Mouse (Mus musculus) mouse trophoblast stem cell (cell line): ENCODE measurements around the gene Armh1.

Experiments used
- in situ Hi-C, 2 experiments: fragments of 300-500 bp; cut with MseI, MboI; formaldehyde crosslinking; loops; 2 replicates in 1 of 2; 3 replicates in 1 of 2; pipeline ENCODE4 v1.15.1; 2025

Armh1 gene

DNA sequence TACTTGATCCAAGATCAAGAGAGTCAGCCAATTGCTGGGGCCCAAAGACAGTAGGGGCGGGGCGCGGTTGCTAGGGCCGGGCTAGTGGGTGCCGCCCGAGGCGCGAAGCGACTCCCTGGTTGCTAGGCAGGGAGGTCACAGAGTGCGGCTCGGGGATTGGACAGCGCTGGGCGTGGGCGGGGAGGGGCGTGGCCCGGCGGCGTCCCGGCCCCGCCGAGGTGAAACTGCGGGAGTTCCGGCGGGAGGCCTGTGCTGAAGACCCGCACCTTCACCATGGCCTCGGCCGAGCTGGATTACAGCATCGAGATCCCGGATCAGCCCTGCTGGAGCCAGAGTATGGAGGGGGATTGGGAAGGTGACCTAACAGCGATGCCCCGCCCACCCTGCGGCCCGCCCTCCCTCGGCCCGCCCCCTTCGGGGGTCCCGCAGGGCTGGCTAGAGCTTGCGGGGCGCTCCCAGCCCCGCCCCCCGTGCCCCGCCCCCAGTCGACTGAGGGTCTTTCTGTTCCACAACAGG is at the start of gene Armh1, which contains the start of gene Tmem53:
Armh1 (minus strand) TSS at position 325 of the 516 bp plus-strand sequence.
Tmem53 (plus strand) TSS at position 151 of the 516 bp plus-strand sequence.
- in situ Hi-C loops, result no loop called here

DNA sequence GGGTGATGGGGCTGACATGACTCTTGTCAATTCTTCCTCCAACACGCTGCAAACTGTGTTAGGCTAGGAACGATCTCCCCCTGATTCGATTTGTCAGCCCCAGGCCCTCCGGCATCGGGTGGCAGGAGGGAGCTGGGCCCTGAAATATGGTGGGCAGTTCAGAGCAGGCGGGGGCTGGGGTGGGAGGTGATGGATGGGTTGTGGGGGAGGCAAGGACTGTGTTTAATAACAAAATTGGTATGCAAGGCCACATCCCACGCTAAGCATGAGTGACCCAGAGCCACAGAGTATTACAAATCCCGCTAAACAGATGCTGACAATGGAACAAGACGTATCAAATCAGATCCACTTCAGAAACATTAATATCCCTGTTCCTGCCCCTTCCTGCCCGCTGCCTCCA is 48.0 kb upstream of the Armh1 start:
- in situ Hi-C loops, result no loop called here

DNA sequence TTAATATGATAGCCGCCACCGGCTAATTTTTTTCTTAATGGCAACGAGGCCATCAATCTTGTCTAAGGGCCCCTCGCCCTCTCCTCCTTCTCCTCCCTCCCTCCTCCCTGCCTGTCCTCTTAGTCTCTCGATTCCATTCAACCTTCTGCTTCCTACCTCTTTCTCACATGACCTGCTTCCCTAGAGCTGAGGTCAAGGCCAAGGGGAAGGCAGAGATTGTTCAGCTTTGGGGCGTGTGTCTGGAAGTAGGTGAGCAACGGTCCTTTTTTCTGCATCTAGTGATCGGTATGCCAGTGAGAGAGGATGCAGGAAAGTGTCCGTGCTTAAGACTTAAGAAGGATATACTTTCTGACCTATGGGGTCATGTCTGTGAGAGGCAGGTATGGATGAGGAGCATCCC is 45.9 kb upstream of the Armh1 start:
- in situ Hi-C loops, result no loop called here

DNA sequence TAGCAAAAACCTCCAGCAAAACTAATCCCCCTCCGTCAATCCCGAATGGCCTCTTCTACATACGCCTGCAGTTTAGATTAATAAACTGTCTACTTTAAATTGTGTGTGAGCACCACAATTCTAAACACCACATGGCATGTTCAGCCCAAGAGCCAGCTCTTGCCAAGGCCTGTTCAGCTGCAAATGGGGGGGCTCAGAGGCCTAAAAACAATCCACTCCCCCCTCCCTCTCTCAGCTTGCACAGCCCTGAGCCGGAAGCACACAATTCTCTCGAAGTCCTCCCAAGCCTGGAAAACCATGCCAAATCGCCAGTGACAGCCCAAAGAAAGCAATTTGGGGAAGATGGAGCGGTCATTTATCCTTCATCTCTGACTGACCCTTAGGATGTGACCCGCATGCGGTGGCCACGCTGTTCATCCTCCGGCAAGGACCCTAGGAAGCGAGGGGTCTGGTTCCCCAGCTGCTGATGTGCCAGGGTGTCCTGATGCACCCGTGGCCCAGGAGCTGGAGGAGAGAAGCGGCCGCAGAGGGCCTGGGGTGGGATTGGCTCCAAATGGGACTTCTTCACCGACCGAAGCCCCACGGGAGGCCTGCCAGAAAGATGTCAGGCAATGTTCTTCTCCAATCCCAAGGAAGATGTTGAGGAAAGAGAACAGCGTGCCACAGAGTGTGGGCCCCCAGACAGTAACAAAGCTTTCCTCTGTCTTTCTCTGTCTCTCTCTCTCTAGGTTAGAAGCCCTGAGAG is 45.1 kb upstream of the Armh1 start:
- in situ Hi-C loops, result no loop called here

DNA sequence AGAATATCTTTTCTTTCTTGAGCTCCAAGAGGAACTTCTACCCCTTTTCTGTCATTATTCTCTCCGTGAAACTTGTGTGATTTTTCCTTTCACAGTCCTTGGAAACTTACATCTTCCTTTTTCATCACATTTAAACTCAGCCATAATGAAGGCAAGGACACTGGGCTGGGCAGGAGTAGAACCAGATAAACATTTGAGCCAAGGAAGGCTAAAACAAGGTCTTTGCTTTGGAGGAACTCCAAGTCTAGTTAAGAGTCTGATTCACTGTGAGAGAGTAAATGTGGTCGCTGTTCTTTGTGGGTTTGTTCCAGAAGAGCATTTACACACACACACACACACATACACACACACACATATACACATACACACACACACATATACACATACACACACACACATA is 39.8 kb upstream of the Armh1 start:
- in situ Hi-C loops, result no loop called here

DNA sequence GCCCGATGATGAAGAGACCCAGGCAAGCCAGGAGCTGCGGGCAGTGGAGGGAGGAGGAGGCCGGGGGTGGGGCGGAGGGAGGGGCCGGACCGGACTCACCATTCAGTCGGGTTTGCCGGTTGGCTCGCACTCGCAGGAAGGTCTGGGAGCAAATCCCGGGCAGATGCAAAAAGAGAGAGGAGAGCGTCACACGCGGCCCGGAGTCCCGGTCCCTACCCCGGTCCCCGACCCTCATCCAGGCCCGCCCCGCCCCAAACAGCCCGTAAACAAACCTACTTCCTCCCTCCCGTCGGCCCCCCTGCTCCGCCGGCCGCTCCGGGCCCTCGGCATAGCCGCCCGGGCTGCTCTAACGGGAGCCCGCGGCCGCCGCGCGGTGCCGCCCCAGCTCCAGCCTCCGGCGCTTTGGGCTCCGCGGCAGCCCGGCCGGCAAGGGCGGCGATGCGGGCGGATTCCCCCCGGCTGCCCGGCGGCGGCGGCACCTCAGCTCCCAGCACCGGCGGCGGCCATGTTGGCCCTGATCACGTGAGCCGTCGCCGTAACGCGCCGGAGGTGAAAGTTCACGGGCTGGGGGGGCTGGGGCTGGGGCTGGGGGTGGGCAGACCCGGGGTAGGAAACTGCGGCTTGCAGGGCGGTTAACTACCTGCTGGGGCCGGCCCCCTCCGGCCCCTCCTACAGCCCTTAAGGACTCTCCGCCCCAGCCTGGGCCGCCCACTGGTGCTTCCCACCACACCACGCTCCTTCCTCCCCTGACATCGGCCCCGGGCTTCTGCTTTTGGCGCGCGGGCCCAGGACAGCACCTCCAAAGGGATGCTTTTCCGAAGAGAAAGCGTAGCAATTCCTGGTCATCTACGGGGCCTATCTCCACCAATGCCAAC is 37.2 kb upstream of the Armh1 start:
- in situ Hi-C loops, result no loop called here

DNA sequence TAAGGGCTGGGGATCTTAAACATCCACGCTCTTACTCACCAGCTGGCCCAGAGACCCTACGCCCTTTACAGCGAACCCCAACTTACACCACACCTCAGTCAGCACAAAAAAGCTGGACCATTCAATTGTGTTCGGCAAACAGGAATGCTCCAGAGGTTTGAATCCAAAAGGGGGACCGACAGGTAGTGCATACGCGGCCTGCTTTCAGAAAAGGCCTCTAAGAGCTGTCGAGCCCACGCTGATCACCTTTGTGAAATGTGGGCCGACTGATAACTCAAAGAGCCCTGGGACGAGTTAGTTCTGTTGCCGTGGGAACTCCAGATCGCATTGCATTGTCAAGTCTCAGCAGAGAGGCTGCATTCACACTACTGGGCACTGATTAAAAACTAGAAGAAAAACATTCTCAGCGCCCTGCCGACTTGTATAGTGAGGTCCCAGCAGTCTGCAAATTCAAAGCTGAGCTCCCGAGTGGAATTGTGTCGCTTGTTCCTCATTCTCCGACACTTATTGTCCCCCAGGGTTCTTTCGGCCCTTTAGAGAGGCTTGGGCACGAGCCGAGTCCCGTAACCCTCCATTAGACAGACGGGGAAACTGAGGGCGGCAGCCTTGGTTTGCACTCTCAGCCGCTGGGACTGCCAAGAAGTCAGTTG is 36.5 kb upstream of the Armh1 start:
- in situ Hi-C loops, result no loop called here

DNA sequence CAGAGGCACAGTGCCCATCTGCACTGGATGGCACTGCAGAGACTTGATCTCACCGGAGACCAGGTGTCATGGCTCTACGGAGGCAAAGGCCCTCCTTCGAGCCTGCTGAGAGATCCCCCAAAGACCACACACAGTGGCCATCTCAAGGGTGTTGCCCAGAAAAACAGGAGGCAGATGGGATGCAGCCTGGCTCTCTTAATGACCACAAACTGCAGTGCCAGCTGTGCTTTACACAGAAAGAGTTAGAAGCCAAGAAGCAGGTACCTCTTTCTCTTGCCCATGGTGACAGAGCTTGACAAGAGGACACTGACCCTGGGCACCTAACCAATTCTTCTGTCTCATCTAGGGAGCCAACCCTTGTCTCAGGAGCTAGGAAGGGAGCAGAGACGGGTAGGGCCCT is 32.4 kb upstream of the Armh1 start:
- in situ Hi-C loops, result no loop called here

DNA sequence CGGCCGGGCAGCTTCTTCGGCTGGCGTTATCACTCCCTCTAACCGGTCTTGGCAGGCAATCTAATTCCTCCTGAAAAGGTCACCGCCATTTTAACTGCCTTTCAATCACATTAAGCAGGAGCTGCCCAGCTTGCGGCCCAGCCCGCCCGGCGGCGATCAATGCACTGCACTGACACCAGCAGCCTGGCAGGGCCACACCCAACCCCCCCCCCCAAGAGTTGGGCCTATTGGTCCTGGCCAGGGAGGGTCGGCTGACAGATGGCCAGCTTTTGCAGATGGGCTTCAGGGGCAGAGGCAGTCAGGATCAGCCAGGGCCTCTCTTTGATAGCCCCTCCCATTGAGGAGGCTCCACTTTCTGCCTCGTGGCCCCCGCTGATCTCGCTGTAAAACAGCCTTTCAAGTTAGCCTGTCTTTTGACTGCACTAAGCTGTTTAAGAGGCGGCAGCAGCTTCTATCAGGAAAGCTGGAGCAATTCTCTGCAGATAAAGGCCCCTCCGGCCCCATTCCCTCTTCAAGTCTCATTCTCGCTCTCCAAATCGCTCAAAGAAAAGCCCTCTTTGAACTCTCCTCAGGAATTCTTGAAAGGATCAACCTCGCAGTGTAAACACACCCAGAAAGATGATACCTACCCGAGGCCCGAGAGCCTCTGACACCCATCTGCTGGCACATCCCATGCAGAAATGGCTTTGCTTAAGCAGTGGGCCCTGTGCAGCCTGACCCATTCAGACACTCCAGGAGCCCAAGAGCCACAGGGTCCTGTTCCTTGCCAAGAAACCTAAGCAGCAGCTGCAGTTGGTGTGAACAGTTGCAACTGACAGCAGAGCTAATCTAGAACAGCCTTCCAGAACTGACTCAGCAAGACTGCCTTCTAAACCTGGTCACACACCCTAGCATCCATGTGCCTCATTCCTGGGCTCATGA is 31.6 kb upstream of the Armh1 start:
- in situ Hi-C loops, result no loop called here

DNA sequence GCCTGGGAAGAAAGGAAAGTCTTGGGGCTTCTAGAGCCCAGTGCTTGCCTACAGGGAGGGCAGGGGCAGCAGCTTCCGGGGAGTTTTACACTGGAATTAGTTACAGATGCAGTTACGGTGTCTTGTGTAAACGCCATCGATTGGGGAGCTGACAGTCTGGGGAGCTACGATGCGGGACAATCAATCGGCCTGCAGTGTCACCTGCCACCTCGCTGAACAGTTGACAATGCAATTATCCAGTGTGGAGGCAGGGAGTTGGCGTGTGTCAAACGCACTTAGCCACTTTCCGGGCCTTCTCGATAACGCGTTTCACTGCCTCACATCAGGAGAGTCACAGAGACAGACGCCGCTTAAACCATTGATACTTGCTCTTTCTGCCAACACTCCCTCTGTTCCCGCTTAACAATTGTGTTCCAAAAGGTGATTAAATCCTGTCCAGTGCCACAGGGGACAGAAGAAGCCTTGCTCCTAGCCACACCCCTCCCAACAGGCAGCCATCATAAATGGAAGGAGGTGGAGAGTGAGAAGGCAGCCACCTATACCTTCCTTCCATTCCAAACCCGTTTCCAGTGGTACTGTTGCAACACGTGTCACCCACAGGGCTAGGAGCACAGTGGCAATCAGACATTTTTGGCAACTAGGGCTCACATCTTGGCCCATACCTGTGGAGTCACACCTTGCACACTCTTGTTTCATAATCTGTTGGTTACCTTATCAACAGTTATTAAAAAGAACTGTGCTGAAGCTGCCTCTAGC is 29.3 kb upstream of the Armh1 start:
- in situ Hi-C loops, result no loop called here

DNA sequence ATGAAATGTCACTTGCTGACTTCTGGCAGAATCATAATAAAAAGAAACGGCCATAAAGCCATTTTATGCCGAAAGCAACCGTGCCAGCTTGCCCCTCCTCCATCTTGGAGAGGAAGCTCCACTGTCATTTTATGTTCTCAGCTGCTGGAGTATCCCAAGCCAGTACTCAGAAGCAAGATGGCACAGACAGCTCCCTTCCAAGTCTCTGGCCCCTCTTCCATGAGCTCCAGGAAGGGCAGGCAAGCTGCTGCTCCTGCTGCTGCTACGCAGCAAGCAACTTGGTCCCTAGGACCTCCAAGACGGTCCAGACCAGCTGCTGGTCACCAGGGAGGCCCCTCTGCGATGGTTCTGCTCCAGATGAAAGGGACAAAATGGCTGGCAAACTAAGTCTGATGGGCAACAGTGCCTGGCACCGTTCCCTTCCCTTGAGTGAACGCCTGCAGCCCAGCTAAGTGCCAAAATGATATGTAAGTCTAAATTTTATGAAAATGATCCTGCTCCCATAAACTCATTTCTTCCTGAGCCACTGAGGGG is 28.5 kb upstream of the Armh1 start:
- in situ Hi-C loops, result no loop called here

DNA sequence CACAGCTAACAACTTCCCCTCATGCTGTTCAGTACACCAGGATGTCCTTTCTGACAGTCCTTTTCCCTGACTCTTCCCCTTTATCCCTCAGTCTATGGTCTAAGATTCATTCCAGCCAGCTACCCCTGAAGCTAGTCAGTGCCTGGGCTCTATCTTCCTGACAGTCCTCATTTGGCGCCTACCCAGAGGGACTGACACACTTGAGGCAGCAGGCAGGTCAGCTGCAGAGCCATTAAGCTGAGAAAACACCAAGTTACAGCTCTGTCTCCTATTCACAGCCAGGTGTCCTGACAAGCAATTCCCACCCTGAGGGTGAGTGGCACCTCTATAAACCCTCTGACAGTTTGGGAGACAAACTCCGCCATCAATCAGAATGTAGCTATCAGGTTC is 27.3 kb upstream of the Armh1 start:
- in situ Hi-C loops, result no loop called here

DNA sequence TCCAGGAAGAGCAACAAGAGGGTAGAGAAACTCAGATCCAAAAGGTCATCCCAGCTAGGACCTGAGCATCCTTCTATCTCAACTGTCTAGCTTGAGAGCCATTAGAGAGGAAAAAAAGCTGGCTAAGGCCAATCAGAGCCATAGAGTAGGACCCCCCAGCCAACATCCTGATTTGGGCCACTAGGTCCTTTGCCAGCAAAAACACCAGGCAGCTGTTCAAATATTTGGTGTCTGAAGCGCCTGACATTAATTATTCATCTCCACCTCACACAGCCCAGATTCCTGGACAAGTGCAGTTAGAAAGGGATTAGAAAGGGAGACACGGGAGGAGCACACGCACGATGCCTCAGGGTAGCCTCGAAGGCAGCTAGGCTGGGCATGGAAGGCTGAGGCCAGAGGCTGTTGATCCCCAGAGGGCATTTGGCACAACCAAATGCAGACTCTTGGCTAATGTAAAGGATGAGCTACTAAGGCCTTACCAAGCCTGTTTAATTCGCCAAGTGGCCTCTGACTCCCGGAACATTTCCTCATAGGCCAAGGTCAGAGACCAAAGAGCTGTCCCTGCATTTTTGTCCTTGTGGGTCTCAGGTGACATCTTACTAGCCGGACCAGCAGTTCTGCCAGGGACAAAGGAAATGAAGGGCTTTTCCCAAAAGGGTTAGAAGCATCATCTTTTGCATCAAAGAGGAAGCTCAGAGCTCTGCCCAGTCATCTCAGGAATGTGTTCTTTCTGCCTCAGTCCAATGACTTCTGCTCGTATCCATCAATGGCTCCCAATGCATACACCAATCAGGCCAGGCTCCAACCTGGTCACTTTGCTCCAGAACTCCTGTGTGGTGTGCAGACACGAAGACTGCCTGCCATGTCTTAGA is 26.7 kb upstream of the Armh1 start:
- in situ Hi-C loops, result no loop called here

DNA sequence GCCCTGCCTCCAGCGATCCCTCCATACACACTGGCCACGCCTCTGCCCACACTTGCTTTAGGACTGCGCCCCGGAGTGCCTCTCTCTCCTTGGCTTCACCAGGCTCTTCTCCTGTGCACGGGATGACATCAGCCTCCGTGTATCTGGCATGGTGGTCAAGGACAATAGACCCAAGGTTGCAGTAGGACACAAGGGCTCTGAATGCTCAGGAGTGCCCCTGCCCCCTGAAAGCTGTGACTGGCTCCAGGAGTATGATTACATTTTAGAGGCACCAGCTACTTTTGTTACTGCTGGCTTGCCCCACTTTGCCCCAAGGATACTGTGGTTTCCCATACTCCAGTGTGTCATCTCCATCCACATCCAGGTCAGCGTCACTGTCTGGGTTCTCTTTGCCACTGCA is 25.8 kb upstream of the Armh1 start:
- in situ Hi-C loops, result no loop called here

DNA sequence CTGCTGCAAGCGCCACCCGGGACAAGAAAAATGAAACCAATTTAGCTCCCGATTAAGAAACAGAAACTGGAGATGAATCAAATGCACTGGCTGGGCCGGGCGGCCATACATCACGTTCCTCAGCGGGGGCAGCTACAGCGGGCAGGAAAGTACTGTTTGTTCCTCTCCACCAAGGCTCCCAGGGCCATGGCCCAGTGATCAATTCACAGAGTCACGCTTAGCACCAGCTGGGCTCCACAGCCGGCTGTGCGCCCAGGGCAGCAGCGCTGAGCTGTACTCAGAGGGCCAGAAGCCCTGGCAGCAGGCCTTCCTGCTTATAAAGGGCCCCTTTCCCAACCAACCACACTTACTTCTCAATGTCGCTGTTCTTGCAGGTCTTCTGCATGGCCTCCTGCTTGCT is 25.1 kb upstream of the Armh1 start:
- in situ Hi-C loops, result no loop called here

DNA sequence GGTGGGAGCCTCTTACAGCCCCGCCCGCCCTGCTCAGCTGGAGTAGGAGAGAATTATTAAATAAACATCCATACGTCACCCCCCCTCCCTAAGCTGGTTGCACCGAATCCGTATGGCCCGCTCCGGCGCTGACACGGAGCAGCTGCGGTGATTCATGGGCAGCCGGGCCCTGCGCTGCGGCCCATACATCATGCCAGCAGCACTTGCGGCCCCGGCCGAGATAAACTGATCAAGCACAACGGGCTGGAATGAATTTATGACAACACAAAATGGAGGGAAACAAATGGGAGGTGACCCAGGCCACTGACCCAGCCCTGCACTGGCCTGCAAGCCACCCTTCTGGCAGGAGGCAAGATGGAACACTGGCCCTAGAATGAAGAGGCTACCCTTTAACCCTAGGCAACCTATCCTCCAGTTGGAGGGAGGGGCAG is 24.4 kb upstream of the Armh1 start:
- in situ Hi-C loops, result no loop called here

DNA sequence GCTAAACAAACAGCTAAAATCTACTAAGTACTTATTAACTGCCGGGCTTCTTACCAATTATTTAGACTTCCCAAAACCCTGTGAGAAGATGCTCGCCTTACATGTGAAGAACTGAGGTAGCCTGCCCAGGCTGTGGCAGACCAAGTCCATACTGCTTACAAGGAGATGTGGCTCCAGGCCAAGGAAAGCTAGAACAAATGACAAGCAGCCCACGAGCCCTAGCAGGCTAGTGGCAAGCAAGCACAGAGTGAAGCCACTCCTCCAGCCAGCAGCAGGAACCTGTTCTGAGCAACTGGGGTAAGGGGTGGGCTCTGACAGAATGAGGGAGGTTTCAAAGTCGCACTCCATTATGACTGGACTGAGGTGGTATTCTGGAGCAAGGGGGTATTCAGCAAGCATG is 22.8 kb upstream of the Armh1 start:
- in situ Hi-C loops, result loop anchor here in 1 of 2 experiments (5.0 kb wide), 1 partner anchor 38 kb away; no protein-coding TSS in a partner anchor

DNA sequence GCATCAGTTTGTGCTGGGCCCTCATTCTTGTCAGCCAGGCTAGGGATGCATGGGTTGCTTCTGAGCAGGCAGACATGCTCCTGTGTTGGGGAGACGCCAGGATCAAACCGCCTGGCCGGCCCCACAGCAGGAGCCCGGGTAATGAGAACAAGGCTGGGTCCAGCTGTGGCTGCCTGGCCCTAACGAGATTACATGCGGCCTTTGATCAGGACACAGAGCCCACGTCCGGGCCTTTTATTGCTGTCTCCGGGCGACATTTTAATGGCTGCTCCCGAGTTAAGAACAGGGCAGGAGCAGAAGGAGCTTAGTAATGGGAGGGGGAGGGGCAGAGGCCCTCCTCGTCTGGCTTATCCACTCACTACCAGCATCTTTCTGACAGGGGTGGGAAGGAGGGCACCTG is 20.5 kb upstream of the Armh1 start:
- in situ Hi-C loops, result loop anchor here in 1 of 2 experiments (5.0 kb wide), 1 partner anchor 40 kb away; no protein-coding TSS in a partner anchor

DNA sequence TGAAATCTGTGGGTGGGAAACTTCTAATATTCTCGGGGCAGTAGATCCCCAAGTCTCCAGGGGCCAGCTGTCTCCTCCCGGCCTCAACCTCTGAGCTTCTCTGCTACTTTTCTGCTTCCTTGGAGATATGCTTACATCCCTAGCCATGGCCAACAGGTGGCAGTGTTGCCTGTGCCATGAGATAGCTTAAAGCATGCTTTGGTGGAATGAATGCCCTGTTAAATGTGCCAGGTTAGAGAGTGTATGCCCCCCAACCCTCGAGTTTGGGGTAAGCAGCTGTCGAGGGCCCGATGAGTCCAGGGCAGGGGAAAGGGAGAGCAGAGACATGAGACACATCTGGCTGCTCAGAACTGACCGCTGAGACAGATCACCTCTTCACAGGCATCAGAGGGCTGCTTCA is 18.4 kb upstream of the Armh1 start:
- in situ Hi-C loops, result loop anchor here in 1 of 2 experiments (5.0 kb wide), 1 partner anchor 42 kb away; no protein-coding TSS in a partner anchor
